Mouse (Mus musculus) liver, adult 2 months (tissue): ENCODE results near the gene Get4.

ENCODE experiments used
- CTCF ChIP-seq: fragments of 200-500 bp; IDR thresholded peaks from 2 replicates; pipeline ENCODE4 v1.5.1; 2011; ENCODE audit warnings: low read depth, low read length, control low read depth
- POLR2A ChIP-seq: fragments of 200-500 bp; IDR thresholded peaks from 2 replicates; pipeline ENCODE4 v1.6.1; 2011; ENCODE audit warnings: low read length, control low read depth; ENCODE audit not compliant: insufficient read depth; ENCODE audit errors: extremely low read depth

DNA sequence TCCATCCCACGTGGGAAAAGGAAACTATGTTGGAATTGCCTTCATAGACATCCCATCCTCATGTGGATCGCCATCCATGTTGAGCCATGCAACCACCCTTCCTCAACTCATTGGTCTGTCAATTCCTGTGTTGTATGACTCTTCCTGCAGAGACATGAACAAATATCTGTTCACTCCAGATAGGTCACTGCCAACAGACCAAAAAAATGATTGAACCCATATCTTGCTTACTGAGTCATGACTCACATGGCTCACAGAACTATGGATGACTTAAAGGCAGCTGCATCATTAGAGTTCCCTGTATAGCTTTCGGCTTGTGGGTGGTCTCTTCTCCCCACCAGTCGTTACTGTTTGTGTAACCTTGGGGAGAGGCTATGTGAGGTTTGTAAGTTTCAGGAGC is 9.3 kb downstream of the Get4 start:
- TF ChIP-seq POLR2A (no peak), CTCF (no peak)
